Mouse (Mus musculus) adipocyte (in vitro differentiated cells): ENCODE data around the gene Dhrs7c.

Experiments used
- DNase-seq: peaks from one replicate; pipeline ENCODE4 v3.0.0-alpha.2; 2016; ENCODE audit warnings: low spot score

The Dhrs7c gene

DNA sequence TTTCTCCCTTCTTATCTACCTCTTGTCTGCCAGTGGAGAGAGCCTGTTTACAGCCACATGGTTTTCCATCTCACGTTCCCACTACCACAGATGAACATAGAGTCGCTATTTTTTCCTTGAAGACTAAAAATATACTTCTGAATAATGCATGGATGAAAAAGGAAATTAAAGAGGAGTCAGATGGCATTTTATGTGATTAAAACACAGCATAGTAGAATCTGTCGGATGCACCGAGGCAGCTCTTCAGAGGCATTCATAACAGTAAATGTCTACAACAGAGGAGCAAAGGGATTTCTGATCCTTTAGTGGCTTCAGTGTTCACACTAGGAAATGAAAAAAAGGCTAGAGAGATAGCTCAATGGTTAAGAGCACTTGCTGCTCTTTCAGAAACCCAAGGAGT, 47.2 kb downstream of the Dhrs7c start:
- no peak for DNase-seq

DNA sequence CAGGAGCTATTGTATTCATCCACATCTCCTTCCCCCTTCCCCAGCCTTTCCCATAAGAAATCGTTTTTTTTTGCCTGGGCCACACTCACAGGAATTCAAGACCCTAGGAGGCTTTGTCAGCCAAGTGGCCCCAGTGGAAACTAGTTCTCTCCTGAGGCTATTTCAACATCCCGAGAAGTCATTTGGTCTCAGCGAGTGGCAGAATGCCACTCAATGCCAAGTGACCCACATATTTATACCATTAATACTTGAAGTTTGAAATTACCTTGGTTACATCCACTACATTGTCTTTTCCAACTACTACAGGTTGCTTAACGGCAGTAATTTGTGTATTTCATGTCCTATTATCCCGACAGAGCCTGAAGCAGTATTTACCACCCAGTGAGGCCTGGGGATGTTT, 53.8 kb downstream of the Dhrs7c start:
- DNase-seq = no peak

GRCm38 (mm10) chr11:67853996-67854395, 56.0 kb downstream of the Dhrs7c start:
- DNase-seq = no peak

GRCm38 (mm10) chr11:67855035-67855434, 57.0 kb downstream of the Dhrs7c start:
- peak; percentile 28 for DNase-seq

DNA sequence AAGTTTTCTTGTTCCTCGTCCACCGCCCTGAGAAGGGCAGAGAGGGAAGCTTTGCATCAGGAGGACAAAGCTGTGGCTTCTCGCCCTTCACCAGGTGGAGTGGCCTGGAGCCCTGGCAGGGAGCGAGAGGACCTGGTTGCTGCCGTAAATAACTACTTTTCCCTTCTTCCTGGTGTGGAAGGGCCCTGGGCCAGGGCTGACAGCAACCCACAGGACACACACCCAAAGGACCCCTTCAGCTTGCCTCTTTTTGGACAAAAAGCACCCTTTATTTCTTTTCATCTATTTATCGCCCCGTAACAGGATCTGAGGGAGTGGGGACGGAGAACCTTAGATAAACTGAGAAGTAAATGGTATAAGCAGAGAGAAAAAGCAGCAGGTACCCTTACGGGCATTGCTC, 60.5 kb downstream of the Dhrs7c start:
- no peak for DNase-seq

DNA sequence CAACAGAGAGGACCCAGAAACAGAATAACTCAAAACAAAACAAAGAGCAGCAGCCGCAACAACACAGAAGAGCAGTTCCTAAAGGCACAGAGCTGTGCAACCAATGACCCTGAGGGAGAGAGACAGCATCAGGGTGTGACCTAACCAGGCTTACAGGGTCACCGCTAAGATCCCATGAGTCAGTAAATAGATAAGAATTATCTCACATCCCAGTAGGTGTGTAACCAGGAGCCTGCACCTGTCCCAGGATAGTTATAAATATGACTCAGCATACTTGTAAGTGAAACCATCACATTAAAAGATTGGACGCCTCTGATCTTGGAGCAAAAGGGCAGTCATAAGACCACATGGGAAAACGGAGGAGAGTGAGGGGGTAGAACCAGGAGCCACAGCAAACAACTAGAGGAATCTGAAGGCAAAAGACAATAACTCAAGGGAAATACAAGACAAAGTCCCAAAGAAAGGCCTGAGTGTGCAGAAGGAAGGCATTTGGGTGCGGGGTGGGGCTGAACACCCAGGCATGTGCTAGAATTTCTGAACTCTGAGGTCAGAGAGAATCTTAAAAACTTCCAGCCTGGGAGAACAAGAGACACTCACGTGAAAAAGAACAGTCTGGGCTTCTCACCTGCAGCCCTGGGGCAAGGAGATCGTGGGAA, 62.9 kb downstream of the Dhrs7c start:
- DNase-seq = no peak

DNA sequence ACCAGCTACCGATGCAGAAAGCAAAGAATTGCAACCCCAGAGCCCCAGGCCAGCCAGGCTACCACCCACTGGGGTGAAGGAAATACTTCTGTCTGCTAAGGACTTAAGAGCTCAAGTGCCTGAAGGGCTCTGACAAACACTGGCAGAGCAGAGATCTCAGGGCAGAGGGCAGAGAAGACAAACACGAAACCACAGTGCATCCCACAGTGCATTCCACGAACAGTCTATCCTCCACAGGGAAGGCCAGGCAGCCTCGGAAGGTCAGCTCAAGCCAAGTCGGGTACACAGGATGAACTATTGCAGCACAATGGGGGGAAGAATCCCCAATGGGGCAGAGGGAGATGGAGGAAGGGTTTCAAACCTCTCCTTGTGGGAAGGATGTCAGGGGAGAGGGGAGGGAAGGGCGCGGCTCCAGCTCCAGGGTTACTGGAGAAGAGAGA, 63.4 kb downstream of the Dhrs7c start:
- DNase-seq = peak; percentile 26

DNA sequence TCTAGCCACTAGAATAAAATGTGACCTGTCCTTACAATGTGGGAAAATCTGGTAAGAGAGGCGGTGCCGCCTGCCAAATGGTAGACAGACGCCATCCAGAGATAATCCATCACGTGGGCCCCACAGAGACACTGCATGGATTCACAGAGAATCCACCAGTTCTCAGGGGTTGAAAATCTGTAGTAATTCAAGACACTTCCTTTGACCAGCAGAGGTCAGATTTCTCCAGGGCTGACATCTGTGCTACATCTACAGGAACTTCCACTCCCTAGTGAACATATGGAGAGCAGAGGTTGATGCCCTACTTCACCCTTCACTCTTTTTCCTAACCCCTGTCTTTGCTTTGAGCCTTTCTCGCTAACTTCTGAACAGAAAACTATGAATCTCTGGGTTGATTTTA, 67.1 kb downstream of the Dhrs7c start:
- DNase-seq = peak; percentile 19
